ENCODE assay signal across 8 mouse cellular contexts in the genomic region with DNA sequence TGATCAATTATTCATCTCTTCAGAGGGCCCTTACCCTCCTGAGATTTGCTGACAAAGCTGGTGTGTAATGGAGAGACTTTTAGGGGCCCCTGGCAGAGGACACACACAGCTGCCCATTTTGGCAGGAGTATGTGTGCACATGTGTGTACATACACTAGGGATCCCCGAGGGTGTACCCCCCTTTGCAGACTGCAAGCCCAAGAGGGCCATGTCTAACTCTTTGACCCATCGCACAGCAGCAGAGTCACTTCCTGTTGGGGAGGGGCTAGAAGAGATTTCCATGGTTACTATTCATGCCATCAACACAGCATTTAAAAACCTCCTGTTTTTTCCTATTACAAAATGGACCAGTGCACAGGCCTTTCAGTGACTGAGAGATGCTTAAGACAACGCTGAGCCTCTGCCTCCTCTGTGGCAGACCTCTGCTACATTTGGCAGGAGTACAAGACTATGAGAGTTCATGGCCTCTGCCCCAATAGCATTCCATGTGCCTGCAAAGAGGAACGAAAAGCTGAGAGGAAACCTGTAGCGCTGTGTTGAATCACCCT. TPM values are rescaled to one million over a fixed set of nuclear protein-coding genes. Genes with fewer than 3 reads are reported as not detected.
DNase-seq lines count a peak whose midpoint lies in the region; ATAC-seq and TF ChIP-seq lines count a peak whose summit lies in the region.

No protein-coding gene starts in this region.

- ATAC-seq in heart, embryonic 12.5 days (ENCODE audit: insufficient number of reproducible peaks, low FRiP score), result no peak
- peak; percentile 60 for ATAC-seq in hindbrain, embryonic 12.5 days (ENCODE audit: low FRiP score)

- H3K4me2 ChIP-seq in heart, embryonic 12.5 days, result no peak overlapping the region
- H3K4me2 ChIP-seq in hindbrain, embryonic 12.5 days (replicated peaks), result no peak overlapping the region

- intact Hi-C loops in heart, adult 2 months (cut with DNase I), result no loop called here

- no peak for TF ChIP-seq POLR2A in heart, adult 2 months (IDR thresholded peaks at IDR 0.05; ENCODE audit: insufficient read depth, low read depth, low read length)

- no peak for TF ChIP-seq EP300 in heart, adult 2 months (IDR thresholded peaks at IDR 0.05; ENCODE audit: insufficient read depth, low read depth, low read length)

- H3K4me3 ChIP-seq in heart, adult 2 months, result no peak overlapping the region
- H3K4me3 ChIP-seq in heart, embryonic 12.5 days, result no peak overlapping the region
- no peak overlapping the region for H3K4me3 ChIP-seq in hindbrain, embryonic 12.5 days

- no peak for TF ChIP-seq CTCF in heart, adult 2 months (IDR thresholded peaks at IDR 0.05)

- peak; percentile 53 to 56 for DNase-seq in heart, adult 2 months
- peak; percentile 62 for DNase-seq in adrenal gland, postnatal 10 days
- peak; percentile 55 for DNase-seq in lung, postnatal 10 days
- peak; percentile 50 for DNase-seq in skeletal muscle tissue, adult 2 months (ENCODE audit: low read depth, low spot score)
- DNase-seq in layer of hippocampus, adult 18-20 months (ENCODE audit: low spot score in 2 of 2), result no peak
- no peak for DNase-seq in spleen, adult 12 weeks (ENCODE audit: low spot score)

- H3K79me2 ChIP-seq in heart, adult 2 months (replicated peaks; ENCODE audit: control insufficient read depth, insufficient read depth, low read length), result peaks cover 3% of the 10 kb centered on the region

- H3K27me3 ChIP-seq in heart, adult 2 months (ENCODE audit: control insufficient read depth, insufficient read depth, low read length), result no peaks in the 10 kb centered on the region
- H3K27me3 ChIP-seq in heart, embryonic 12.5 days (replicated peaks), result no peaks in the 10 kb centered on the region
- H3K27me3 ChIP-seq in hindbrain, embryonic 12.5 days, result no peaks in the 10 kb centered on the region

- H3K9ac ChIP-seq in heart, adult 2 months (ENCODE audit: low read depth, low read length), result no peak overlapping the region
- H3K9ac ChIP-seq in heart, embryonic 12.5 days, result no peak overlapping the region; the same call in 1 of the 2 replicates
- no peak overlapping the region for H3K9ac ChIP-seq in hindbrain, embryonic 12.5 days

- H3K9me3 ChIP-seq in heart, embryonic 12.5 days (replicated peaks), result no peaks in the 10 kb centered on the region
- no peaks in the 10 kb centered on the region for H3K9me3 ChIP-seq in hindbrain, embryonic 12.5 days (replicated peaks)

- peaks cover 41% of the 10 kb centered on the region for H3K4me1 ChIP-seq in heart, adult 2 months (ENCODE audit: control insufficient read depth, insufficient read depth, low read length)
- peaks cover 77% of the 10 kb centered on the region for H3K4me1 ChIP-seq in heart, embryonic 12.5 days (replicated peaks)
- peaks cover 70% of the 10 kb centered on the region for H3K4me1 ChIP-seq in hindbrain, embryonic 12.5 days

- peak overlapping the region; percentile 42 for H3K27ac ChIP-seq in heart, adult 2 months
- H3K27ac ChIP-seq in heart, embryonic 12.5 days (ENCODE audit: poor library complexity, severe bottlenecking), result no peak overlapping the region
- peak overlapping the region; percentile 24 for H3K27ac ChIP-seq in hindbrain, embryonic 12.5 days

- peaks cover 13% of the 10 kb centered on the region for H3K36me3 ChIP-seq in heart, adult 2 months (ENCODE audit: control insufficient read depth, insufficient read depth, low read length)
- H3K36me3 ChIP-seq in heart, embryonic 12.5 days, result peaks cover 15% of the 10 kb centered on the region; the same call in 1 of the 2 replicates
- H3K36me3 ChIP-seq in hindbrain, embryonic 12.5 days, result peaks cover 5% of the 10 kb centered on the region; the same call in 1 of the 2 replicates

- 14% methylated on average over 5 of the region's 5 CpGs for WGBS in heart, adult 2 months
- 44% methylated on average over 5 of the region's 5 CpGs for WGBS in heart, embryonic 12.5 days
- 43% methylated on average over 5 of the region's 5 CpGs for WGBS in hindbrain, embryonic 12.5 days

RNA-seq across cellular contexts. Expression of a gene that starts 46.0 kb away (rescaled TPM):
- 10 to 100 TPM; 13.7 to 23.6 TPM for total RNA-seq in heart, adult 2 months (2021)
- polyA plus RNA-seq in heart, adult 2 months (2012; rRNA removed), result 6.2 and 7.6 TPM in 2 replicates
- 31.3 and 33.6 TPM in 2 replicates for polyA plus RNA-seq in heart, embryonic 12.5 days (2016; fragmentation: Nextera tagmentation; extraction: Ambion mirVana)
- total RNA-seq in adrenal gland, postnatal 10 days (2021), result 10 to 100 TPM; 57.4 to 64.4 TPM
- polyA plus RNA-seq in hindbrain, embryonic 12.5 days (2016; fragmentation: Nextera tagmentation; extraction: Ambion mirVana), result 63.3 and 63.9 TPM in 2 replicates
- 10 to 100 TPM; 53.2 to 58.7 TPM for total RNA-seq in layer of hippocampus, adult 18-20 months (2021)

Comparison
In these comparisons a context has a peak if more than half of its experiments do, and no peak if none do; other contexts are left out.
1. DNase-seq: peak in heart, adult 2 months (2 of 2), adrenal gland, postnatal 10 days (single experiment), lung, postnatal 10 days (single experiment) and skeletal muscle tissue, adult 2 months (single experiment); none in layer of hippocampus, adult 18-20 months (0 of 2) and spleen, adult 12 weeks (single experiment).